Comparison of ENCODE assay signal across 8 mouse cellular contexts in genomic region chr10:53580621-53581081, GRCm38 (mm10). TPM values are rescaled to one million over a fixed set of nuclear protein-coding genes. Genes with fewer than 3 reads are reported as not detected.
DNase-seq lines count a peak whose midpoint lies in the region; ATAC-seq lines count a peak whose summit lies in the region.

No protein-coding gene starts in this region.

- peak overlapping the region; percentile 69 for H3K9ac ChIP-seq in heart, embryonic 11.5 days (ENCODE audit: low read depth, low read length)
- H3K9ac ChIP-seq in limb, embryonic 15.5 days, result no peak overlapping the region
- H3K9ac ChIP-seq in midbrain, embryonic 15.5 days, result no peak overlapping the region
- H3K9ac ChIP-seq in stomach, embryonic 16.5 days (ENCODE audit: low read length), result peak overlapping the region; percentile 70

- no peaks in the 10 kb centered on the region for H3K27me3 ChIP-seq in heart, embryonic 11.5 days (ENCODE audit: control insufficient read depth, insufficient read depth, low read length)
- H3K27me3 ChIP-seq in limb, embryonic 15.5 days, result no peaks in the 10 kb centered on the region
- H3K27me3 ChIP-seq in midbrain, embryonic 15.5 days (replicated peaks), result no peaks in the 10 kb centered on the region
- no peaks in the 10 kb centered on the region for H3K27me3 ChIP-seq in stomach, embryonic 16.5 days (ENCODE audit: control insufficient read depth, insufficient read depth, low read length)

- no peaks in the 10 kb centered on the region for H3K9me3 ChIP-seq in heart, embryonic 11.5 days (replicated peaks; ENCODE audit: control insufficient read depth, low read length)
- H3K9me3 ChIP-seq in limb, embryonic 15.5 days, result no peaks in the 10 kb centered on the region
- no peaks in the 10 kb centered on the region for H3K9me3 ChIP-seq in midbrain, embryonic 15.5 days
- H3K9me3 ChIP-seq in stomach, embryonic 16.5 days (replicated peaks; ENCODE audit: control insufficient read depth, low read length), result no peaks in the 10 kb centered on the region

- H3K27ac ChIP-seq in heart, embryonic 11.5 days (ENCODE audit: low read depth, low read length), result peak overlapping the region; percentile 54; the same call in 1 of the 2 replicates
- no peak overlapping the region for H3K27ac ChIP-seq in limb, embryonic 15.5 days
- H3K27ac ChIP-seq in midbrain, embryonic 15.5 days, result no peak overlapping the region
- H3K27ac ChIP-seq in stomach, embryonic 16.5 days (ENCODE audit: low read length), result peak overlapping the region; percentile 52; the same call in 1 of the 2 replicates

- WGBS in heart, embryonic 11.5 days (ENCODE audit: insufficient replicate concordance), result 7% methylated on average over 14 of the region's 14 CpGs
- WGBS in limb, embryonic 15.5 days, result 19% methylated on average over 14 of the region's 14 CpGs
- 17% methylated on average over 13 of the region's 14 CpGs for WGBS in midbrain, embryonic 15.5 days
- 6% methylated on average over 14 of the region's 14 CpGs for WGBS in stomach, embryonic 16.5 days

- H3K36me3 ChIP-seq in heart, embryonic 11.5 days (ENCODE audit: control insufficient read depth, insufficient read depth, low read length), result no peaks in the 10 kb centered on the region
- no peaks in the 10 kb centered on the region for H3K36me3 ChIP-seq in limb, embryonic 15.5 days
- H3K36me3 ChIP-seq in midbrain, embryonic 15.5 days (replicated peaks), result no peaks in the 10 kb centered on the region
- no peaks in the 10 kb centered on the region for H3K36me3 ChIP-seq in stomach, embryonic 16.5 days (ENCODE audit: control insufficient read depth, insufficient read depth, low read length)

- ATAC-seq in erythroblast, adult 5-6 weeks (replicated peaks; ENCODE audit: low FRiP score, poor library complexity, severe bottlenecking), result peak; percentile 69
- peak; percentile 83 for ATAC-seq in heart, embryonic 11.5 days (replicated peaks; ENCODE audit: insufficient number of reproducible peaks, low FRiP score, low TSS enrichment)
- ATAC-seq in limb, embryonic 15.5 days (ENCODE audit: insufficient number of reproducible peaks, low FRiP score, low TSS enrichment, low read depth), result peak; percentile 67
- peak; percentile 88 for ATAC-seq in midbrain, embryonic 15.5 days (replicated peaks)
- peak; percentile 92 for ATAC-seq in stomach, embryonic 16.5 days (ENCODE audit: insufficient read depth, low FRiP score)

- peaks cover 7% of the 10 kb centered on the region for H3K4me1 ChIP-seq in heart, embryonic 11.5 days (ENCODE audit: control insufficient read depth, insufficient read depth, low read length)
- H3K4me1 ChIP-seq in limb, embryonic 15.5 days, result peaks cover 8% of the 10 kb centered on the region
- peaks cover 7% of the 10 kb centered on the region; the same call in 1 of the 2 replicates for H3K4me1 ChIP-seq in midbrain, embryonic 15.5 days
- H3K4me1 ChIP-seq in stomach, embryonic 16.5 days (ENCODE audit: control insufficient read depth, insufficient read depth, low read length), result peaks cover 8% of the 10 kb centered on the region; the same call in 1 of the 2 replicates

- H3K4me2 ChIP-seq in heart, embryonic 11.5 days, result peak overlapping the region; percentile 87
- H3K4me2 ChIP-seq in limb, embryonic 15.5 days, result peak overlapping the region; percentile 61
- peak overlapping the region; percentile 65 for H3K4me2 ChIP-seq in midbrain, embryonic 15.5 days
- H3K4me2 ChIP-seq in stomach, embryonic 16.5 days (ENCODE audit: low read depth, low read length), result peak overlapping the region; percentile 76

- DNase-seq in spleen, postnatal 36 days (ENCODE audit: low spot score in 2 of 2), result peak; percentile 14 to 17
- no peak for DNase-seq in spleen, postnatal 14 days (ENCODE audit: low spot score in 2 of 2)
- DNase-seq in kidney, adult 9 months, result peak; percentile 40

- peak overlapping the region; percentile 54 for H3K4me3 ChIP-seq in heart, embryonic 11.5 days (ENCODE audit: low read depth, low read length)
- H3K4me3 ChIP-seq in limb, embryonic 15.5 days, result peak overlapping the region; percentile 39
- H3K4me3 ChIP-seq in midbrain, embryonic 15.5 days, result peak overlapping the region; percentile 34
- H3K4me3 ChIP-seq in stomach, embryonic 16.5 days (replicated peaks; ENCODE audit: low read length), result peak overlapping the region; percentile 54

RNA-seq across cellular contexts. Expression of gene Asf1a, which starts 15.9 kb away (rescaled TPM):
- total RNA-seq in erythroblast, adult 5-6 weeks (2015; ENCODE audit: low replicate concordance), result 31.1 and 50.2 TPM in 2 replicates
- total RNA-seq in erythroblast, adult 5-6 weeks (2017; ENCODE audit: low replicate concordance), result 21.5 and 33.2 TPM in 2 replicates
- 84.0 and 88.8 TPM in 2 replicates for polyA plus RNA-seq in heart, embryonic 11.5 days (2014; fragmentation: Nextera tagmentation; extraction: Ambion mirVana)
- 75.8 and 89.4 TPM in 2 replicates for polyA plus RNA-seq in limb, embryonic 15.5 days (2015; fragmentation: Nextera tagmentation; extraction: Ambion mirVana)
- polyA plus RNA-seq in midbrain, embryonic 15.5 days (2015; fragmentation: Nextera tagmentation; extraction: Ambion mirVana), result 59.3 and 59.6 TPM in 2 replicates
- polyA plus RNA-seq in stomach, embryonic 16.5 days (2015; fragmentation: Nextera tagmentation; extraction: Ambion mirVana), result 68.6 and 77.3 TPM in 2 replicates

RNA-seq across cellular contexts. Expression of gene Mcm9, which starts 49.6 kb away (rescaled TPM):
- 8.8 and 15.4 TPM in 2 replicates for total RNA-seq in erythroblast, adult 5-6 weeks (2015; ENCODE audit: low replicate concordance)
- 14.9 and 49.1 TPM in 2 replicates for total RNA-seq in erythroblast, adult 5-6 weeks (2017; ENCODE audit: low replicate concordance)
- 11.2 and 11.4 TPM in 2 replicates for polyA plus RNA-seq in heart, embryonic 11.5 days (2014; fragmentation: Nextera tagmentation; extraction: Ambion mirVana)
- polyA plus RNA-seq in limb, embryonic 15.5 days (2015; fragmentation: Nextera tagmentation; extraction: Ambion mirVana), result 8.5 and 9.3 TPM in 2 replicates
- polyA plus RNA-seq in midbrain, embryonic 15.5 days (2015; fragmentation: Nextera tagmentation; extraction: Ambion mirVana), result 6.3 and 6.4 TPM in 2 replicates
- polyA plus RNA-seq in stomach, embryonic 16.5 days (2015; fragmentation: Nextera tagmentation; extraction: Ambion mirVana), result 6.1 and 8.7 TPM in 2 replicates

Comparison
In these comparisons a context has a peak if more than half of its experiments do, and no peak if none do; other contexts are left out.
1. DNase-seq: peak in spleen, postnatal 36 days (2 of 2) and kidney, adult 9 months (single experiment); none in spleen, postnatal 14 days (0 of 2).
2. H3K27ac ChIP-seq: peak in heart, embryonic 11.5 days (single experiment) and stomach, embryonic 16.5 days (single experiment); none in limb, embryonic 15.5 days (single experiment) and midbrain, embryonic 15.5 days (single experiment).
3. H3K9ac ChIP-seq: peak in heart, embryonic 11.5 days (single experiment) and stomach, embryonic 16.5 days (single experiment); none in limb, embryonic 15.5 days (single experiment) and midbrain, embryonic 15.5 days (single experiment).
4. Peak in every context shown above with its lines, with median percentiles within 50 percentile points of each other: ATAC-seq, H3K4me2 ChIP-seq and H3K4me3 ChIP-seq.